Mouse (Mus musculus): Measurements from ENCODE around the gene Dkkl1. TPM values are rescaled to one million over a fixed set of nuclear protein-coding genes. Genes with fewer than 3 reads are reported as not detected.

The Dkkl1 gene
- polyA plus RNA-seq, 1 experiment = 0.07 TPM

GRCm38 (mm10) chr7:45180896-45181477 lies 31.0 kb downstream of the Dkkl1 start, which contains the start of gene Pth2:
Gene Pth2 (plus strand): TSS chr7:45180995.
- Histone ChIP-seq H3K79me3 (ENCODE audit: low read depth) (no peaks in the 10 kb centered on the region), H3K27me3 (ENCODE audit: control insufficient read depth, insufficient read depth, insufficient read length) (peaks cover 87% of the 10 kb centered on the region), H3K36me3 (ENCODE audit: control insufficient read depth, insufficient read depth) (no peaks in the 10 kb centered on the region), H3K4me3 (ENCODE audit: insufficient read depth, poor library complexity, severe bottlenecking) (no peak within 1 kb of the TSS), H3K79me2 (ENCODE audit: control insufficient read depth, insufficient read depth) (no peaks in the 10 kb centered on the region), H3ac (ENCODE audit: control insufficient read depth, insufficient read length, low read depth) (no peak within 1 kb of the TSS)
- no peak for TF ChIP-seq CEBPB (IDR thresholded peaks at IDR 0.05; ENCODE audit: low read depth)
- no peak for TF ChIP-seq CTCF (IDR thresholded peaks at IDR 0.05; ENCODE audit: control insufficient read depth, insufficient read depth, insufficient read length)
- no peak for TF ChIP-seq USF1 (IDR thresholded peaks at IDR 0.05; ENCODE audit: low read depth)
- no peak for TF ChIP-seq MYOD1 (IDR thresholded peaks at IDR 0.05; ENCODE audit: control insufficient read depth, insufficient read length, low read depth)
- TF ChIP-seq FOSL1 (IDR thresholded peaks at IDR 0.05; ENCODE audit: insufficient read depth, low read length, poor library complexity, severe bottlenecking) = no peak
- TF ChIP-seq MYOG (IDR thresholded peaks at IDR 0.05; ENCODE audit: control insufficient read depth, extremely low read depth, insufficient read length) = no peak
- TF ChIP-seq MAX (IDR thresholded peaks at IDR 0.05) = no peak

- Histone ChIP-seq H3K79me2 (ENCODE audit: control insufficient read depth, insufficient read depth) (no peaks in the 10 kb centered on the region), H3K79me3 (ENCODE audit: low read depth) (no peaks in the 10 kb centered on the region), H3ac (ENCODE audit: control insufficient read depth, insufficient read length, low read depth) (no peak within 1 kb of the TSS), H3K27me3 (ENCODE audit: control insufficient read depth, insufficient read depth, insufficient read length) (peaks cover 89% of the 10 kb centered on the region), H3K36me3 (ENCODE audit: control insufficient read depth, insufficient read depth) (no peaks in the 10 kb centered on the region), H3K4me3 (ENCODE audit: insufficient read depth, poor library complexity, severe bottlenecking) (no peak within 1 kb of the TSS)
- TF ChIP-seq MAX (IDR thresholded peaks at IDR 0.05) = no peak
These were observed 32.5 kb downstream of the Dkkl1 start, which contains the start of gene Gfy for GRCm38 (mm10) chr7:45179469-45179868. Gene Gfy (minus strand): TSS chr7:45179569.

DNA sequence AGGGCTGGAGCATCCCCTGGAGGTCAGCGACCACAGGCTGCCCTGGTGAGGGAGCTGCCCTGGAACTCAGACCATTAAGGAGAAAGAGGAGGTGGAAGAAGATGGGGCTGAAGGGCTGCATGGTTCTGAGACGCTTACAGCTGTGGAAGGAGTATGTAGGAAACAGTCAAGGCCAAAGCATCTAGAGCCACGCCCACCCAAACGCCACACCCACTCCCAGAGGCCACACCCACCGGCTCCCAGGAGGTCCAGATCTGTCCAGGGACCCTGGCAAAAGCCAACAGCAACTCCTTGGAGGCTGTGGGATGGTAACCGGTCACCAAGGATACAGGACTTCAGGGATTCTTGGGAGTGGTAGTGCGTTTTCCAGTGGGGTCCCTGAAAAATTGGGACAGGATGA lies 33.4 kb downstream of the Dkkl1 start:
- Histone ChIP-seq H3K27me3 (ENCODE audit: control insufficient read depth, insufficient read depth, insufficient read length) (peaks cover 80% of the 10 kb centered on the region), H3K79me2 (ENCODE audit: control insufficient read depth, insufficient read depth) (no peaks in the 10 kb centered on the region), H3K36me3 (ENCODE audit: control insufficient read depth, insufficient read depth) (no peaks in the 10 kb centered on the region), H3K4me3 (ENCODE audit: insufficient read depth, poor library complexity, severe bottlenecking) (no peak overlapping the region), H3ac (ENCODE audit: control insufficient read depth, insufficient read length, low read depth) (no peak overlapping the region), H3K79me3 (ENCODE audit: low read depth) (no peaks in the 10 kb centered on the region)
- TF ChIP-seq MAX (IDR thresholded peaks at IDR 0.05) (no peak), FOSL1 (IDR thresholded peaks at IDR 0.05; ENCODE audit: insufficient read depth, low read length, poor library complexity, severe bottlenecking) (no peak), MYOD1 (IDR thresholded peaks at IDR 0.05; ENCODE audit: control insufficient read depth, insufficient read length, low read depth) (no peak), CTCF (IDR thresholded peaks at IDR 0.05; ENCODE audit: control insufficient read depth, insufficient read depth, insufficient read length) (no peak), USF1 (IDR thresholded peaks at IDR 0.05; ENCODE audit: low read depth) (no peak), MYOG (IDR thresholded peaks at IDR 0.05; ENCODE audit: control insufficient read depth, extremely low read depth, insufficient read length) (no peak), CEBPB (IDR thresholded peaks at IDR 0.05; ENCODE audit: low read depth) (no peak)

DNA sequence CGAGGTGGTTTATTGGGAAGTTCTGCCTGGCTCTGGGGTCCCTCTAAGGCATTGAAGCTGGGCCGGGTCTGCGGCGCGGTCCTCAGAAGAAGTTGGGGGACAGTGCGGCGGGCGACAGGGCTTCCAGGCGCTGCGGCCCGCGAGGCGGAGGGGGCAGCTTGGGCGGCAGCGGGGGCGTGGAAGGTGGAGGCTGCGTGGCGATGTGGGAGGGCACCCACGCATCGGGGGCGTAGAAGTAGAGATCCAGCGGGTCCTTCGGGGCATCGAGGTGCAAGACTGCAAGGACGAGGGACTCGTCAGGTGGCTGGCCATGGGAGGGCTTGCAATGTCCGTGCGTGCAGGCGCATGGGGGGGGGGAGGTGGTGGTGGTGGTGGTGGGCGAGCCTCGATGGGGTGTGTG lies 35.6 kb downstream of the Dkkl1 start:
- TF ChIP-seq CEBPB (IDR thresholded peaks at IDR 0.05; ENCODE audit: low read depth) = no peak
- TF ChIP-seq MYOG (IDR thresholded peaks at IDR 0.05; ENCODE audit: control insufficient read depth, extremely low read depth, insufficient read length) = no peak
- no peak for TF ChIP-seq MYOD1 (IDR thresholded peaks at IDR 0.05; ENCODE audit: control insufficient read depth, insufficient read length, low read depth)
- no peak for TF ChIP-seq FOSL1 (IDR thresholded peaks at IDR 0.05; ENCODE audit: insufficient read depth, low read length, poor library complexity, severe bottlenecking)
- TF ChIP-seq MAX (IDR thresholded peaks at IDR 0.05) = no peak
- TF ChIP-seq USF1 (IDR thresholded peaks at IDR 0.05; ENCODE audit: low read depth) = no peak
- TF ChIP-seq CTCF (IDR thresholded peaks at IDR 0.05; ENCODE audit: control insufficient read depth, insufficient read depth, insufficient read length) = no peak
- H3K4me3 ChIP-seq (ENCODE audit: insufficient read depth, poor library complexity, severe bottlenecking) = no peak overlapping the region
- peaks cover 63% of the 10 kb centered on the region for H3K27me3 ChIP-seq (ENCODE audit: control insufficient read depth, insufficient read depth, insufficient read length)
- H3K36me3 ChIP-seq (ENCODE audit: control insufficient read depth, insufficient read depth) = no peaks in the 10 kb centered on the region
- no peak overlapping the region for H3ac ChIP-seq (ENCODE audit: control insufficient read depth, insufficient read length, low read depth)
- no peaks in the 10 kb centered on the region for H3K79me2 ChIP-seq (ENCODE audit: control insufficient read depth, insufficient read depth)
- H3K79me3 ChIP-seq (ENCODE audit: low read depth) = no peaks in the 10 kb centered on the region

GRCm38 (mm10) chr7:45175929-45176328 lies 36.0 kb downstream of the Dkkl1 start:
- Histone ChIP-seq H3ac (ENCODE audit: control insufficient read depth, insufficient read length, low read depth) (no peak overlapping the region), H3K36me3 (ENCODE audit: control insufficient read depth, insufficient read depth) (no peaks in the 10 kb centered on the region), H3K27me3 (ENCODE audit: control insufficient read depth, insufficient read depth, insufficient read length) (peaks cover 59% of the 10 kb centered on the region), H3K4me3 (ENCODE audit: insufficient read depth, poor library complexity, severe bottlenecking) (no peak overlapping the region), H3K79me2 (ENCODE audit: control insufficient read depth, insufficient read depth) (no peaks in the 10 kb centered on the region), H3K79me3 (ENCODE audit: low read depth) (no peaks in the 10 kb centered on the region)
- TF ChIP-seq CEBPB (IDR thresholded peaks at IDR 0.05; ENCODE audit: low read depth) (no peak), CTCF (IDR thresholded peaks at IDR 0.05; ENCODE audit: control insufficient read depth, insufficient read depth, insufficient read length) (no peak), FOSL1 (IDR thresholded peaks at IDR 0.05; ENCODE audit: insufficient read depth, low read length, poor library complexity, severe bottlenecking) (no peak), MYOD1 (IDR thresholded peaks at IDR 0.05; ENCODE audit: control insufficient read depth, insufficient read length, low read depth) (no peak), MYOG (IDR thresholded peaks at IDR 0.05; ENCODE audit: control insufficient read depth, extremely low read depth, insufficient read length) (no peak), MAX (IDR thresholded peaks at IDR 0.05) (no peak), USF1 (IDR thresholded peaks at IDR 0.05; ENCODE audit: low read depth) (no peak)

DNA sequence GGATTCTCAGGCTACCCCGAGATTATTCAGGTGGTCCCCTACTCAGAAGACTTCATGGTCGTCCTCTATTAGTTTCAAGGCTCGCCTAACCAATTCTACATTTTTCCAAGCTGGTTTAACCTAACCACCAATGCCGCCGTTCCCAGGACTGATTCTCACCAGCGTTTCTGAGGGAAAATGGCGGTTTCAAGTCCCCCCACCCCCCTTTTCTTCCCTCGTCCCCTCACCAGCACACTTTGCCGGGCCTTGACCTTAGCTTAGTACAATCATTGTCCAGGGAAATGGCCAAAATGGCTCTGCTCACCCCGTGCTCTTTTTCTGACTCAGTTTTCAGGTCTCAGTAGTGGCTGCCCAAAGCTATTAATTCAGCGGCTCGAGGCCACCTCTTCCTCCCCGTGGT lies 36.5 kb downstream of the Dkkl1 start:
- Histone ChIP-seq H3ac (ENCODE audit: control insufficient read depth, insufficient read length, low read depth) (no peak overlapping the region), H3K79me3 (ENCODE audit: low read depth) (no peaks in the 10 kb centered on the region), H3K36me3 (ENCODE audit: control insufficient read depth, insufficient read depth) (no peaks in the 10 kb centered on the region), H3K79me2 (ENCODE audit: control insufficient read depth, insufficient read depth) (no peaks in the 10 kb centered on the region), H3K27me3 (ENCODE audit: control insufficient read depth, insufficient read depth, insufficient read length) (peaks cover 54% of the 10 kb centered on the region), H3K4me3 (ENCODE audit: insufficient read depth, poor library complexity, severe bottlenecking) (no peak overlapping the region)
- TF ChIP-seq USF1 (IDR thresholded peaks at IDR 0.05; ENCODE audit: low read depth) (no peak), MYOG (IDR thresholded peaks at IDR 0.05; ENCODE audit: control insufficient read depth, extremely low read depth, insufficient read length) (no peak)
